ENCODE assay signal across 17 mouse cellular contexts in genomic region chr6:104939134-104939533, GRCm38 (mm10).
A peak's percentile ranks its signal among the peaks of the same experiment; 100 is the strongest.
DNase-seq lines count a peak whose midpoint lies in the region; ATAC-seq and TF ChIP-seq lines count a peak whose summit lies in the region.
"Had no signal": no experiment of that assay in that cellular context is flagged by ENCODE, and none has a peak within 500 bp of the region (broad histone marks: within the 10 kb centered on the region; RNA-seq: fewer than 3 reads in every experiment).

No protein-coding gene starts in this region.

- peak; percentile 26 for DNase-seq in hindbrain, postnatal 0 days (ENCODE audit: low spot score)
- DNase-seq in hindbrain, embryonic 14.5 days (ENCODE audit: low spot score): no peak
- DNase-seq in midbrain, embryonic 14.5 days: peak; percentile 44
- peak; percentile 52 for DNase-seq in brain, adult 2 months (ENCODE audit: low read depth, low spot score)
- no peak for DNase-seq in stomach, postnatal 0 days (ENCODE audit: low spot score)
- no peak for DNase-seq in right cerebral cortex, postnatal 25 days
- DNase-seq in thymus, postnatal 25 days: no peak
- DNase-seq: kidney, adult 18-20 months; lung, embryonic 14.5 days; thymus, adult 2 months had no signal

- no peaks in the 10 kb centered on the region for H3K4me1 ChIP-seq in hindbrain, postnatal 0 days (ENCODE audit: insufficient read depth, low read length)
- H3K4me1 ChIP-seq in hindbrain, embryonic 14.5 days (replicated peaks; ENCODE audit: control insufficient read depth, insufficient read depth, low read length): no peaks in the 10 kb centered on the region
- H3K4me1 ChIP-seq in midbrain, embryonic 14.5 days (ENCODE audit: control insufficient read depth, insufficient read depth, low read length): no peaks in the 10 kb centered on the region
- no peaks in the 10 kb centered on the region for H3K4me1 ChIP-seq in midbrain, embryonic 16.5 days (ENCODE audit: control insufficient read depth, insufficient read depth, low read length)
- H3K4me1 ChIP-seq in stomach, postnatal 0 days (replicated peaks; ENCODE audit: control insufficient read depth, insufficient read depth): no peaks in the 10 kb centered on the region
- H3K4me1 ChIP-seq: embryonic facial prominence, embryonic 13.5 days; forebrain, embryonic 12.5 days; hindbrain, embryonic 10.5 days; limb, embryonic 13.5 days had no signal

- no peaks in the 10 kb centered on the region for H3K9me3 ChIP-seq in hindbrain, postnatal 0 days (ENCODE audit: low read length)
- H3K9me3 ChIP-seq in hindbrain, embryonic 14.5 days (ENCODE audit: control insufficient read depth, low read length): no peaks in the 10 kb centered on the region
- no peaks in the 10 kb centered on the region for H3K9me3 ChIP-seq in midbrain, embryonic 14.5 days (ENCODE audit: control insufficient read depth, low read length)
- no peaks in the 10 kb centered on the region for H3K9me3 ChIP-seq in midbrain, embryonic 16.5 days (replicated peaks; ENCODE audit: control insufficient read depth, low read length, poor library complexity, severe bottlenecking)
- no peaks in the 10 kb centered on the region for H3K9me3 ChIP-seq in stomach, postnatal 0 days (ENCODE audit: control insufficient read depth, low read length)
- H3K9me3 ChIP-seq: embryonic facial prominence, embryonic 13.5 days; forebrain, embryonic 12.5 days; hindbrain, embryonic 10.5 days; limb, embryonic 13.5 days had no signal

- TF ChIP-seq CTCF in hindbrain, postnatal 0 days (IDR thresholded peaks at IDR 0.05; ENCODE audit: low read depth): peak; percentile 52
- peak; percentile 35 for TF ChIP-seq CTCF in stomach, postnatal 0 days (IDR thresholded peaks at IDR 0.05; ENCODE audit: low read depth)

- H3K4me3 ChIP-seq in hindbrain, postnatal 0 days (ENCODE audit: low read length): no peak overlapping the region
- H3K4me3 ChIP-seq in hindbrain, embryonic 14.5 days (replicated peaks; ENCODE audit: low read length): no peak overlapping the region
- no peak overlapping the region for H3K4me3 ChIP-seq in midbrain, embryonic 14.5 days (replicated peaks; ENCODE audit: low read depth, low read length)
- H3K4me3 ChIP-seq in midbrain, embryonic 16.5 days (ENCODE audit: low read depth, low read length): no peak overlapping the region
- no peak overlapping the region for H3K4me3 ChIP-seq in stomach, postnatal 0 days (ENCODE audit: low read depth, low read length)
- H3K4me3 ChIP-seq: embryonic facial prominence, embryonic 13.5 days; forebrain, embryonic 12.5 days; hindbrain, embryonic 10.5 days; limb, embryonic 13.5 days had no signal

- WGBS in hindbrain, postnatal 0 days: 100% methylated on average over 1 of the region's 1 CpGs
- 100% methylated on average over 1 of the region's 1 CpGs for WGBS in hindbrain, embryonic 14.5 days
- WGBS in midbrain, embryonic 14.5 days: 91% methylated on average over 1 of the region's 1 CpGs
- WGBS in midbrain, embryonic 16.5 days: 71% methylated on average over 1 of the region's 1 CpGs
- WGBS in stomach, postnatal 0 days: 90% methylated on average over 1 of the region's 1 CpGs

- no peak overlapping the region for H3K27ac ChIP-seq in hindbrain, postnatal 0 days
- H3K27ac ChIP-seq in hindbrain, embryonic 14.5 days: no peak overlapping the region
- H3K27ac ChIP-seq in midbrain, embryonic 14.5 days (replicated peaks; ENCODE audit: low read depth, low read length): no peak overlapping the region
- H3K27ac ChIP-seq in midbrain, embryonic 16.5 days (ENCODE audit: low read length): no peak overlapping the region
- no peak overlapping the region for H3K27ac ChIP-seq in stomach, postnatal 0 days (replicated peaks)
- H3K27ac ChIP-seq: embryonic facial prominence, embryonic 13.5 days; forebrain, embryonic 12.5 days; hindbrain, embryonic 10.5 days; limb, embryonic 13.5 days; macrophage had no signal

- no peak overlapping the region for H3K9ac ChIP-seq in hindbrain, postnatal 0 days (replicated peaks; ENCODE audit: low read length)
- no peak overlapping the region for H3K9ac ChIP-seq in hindbrain, embryonic 14.5 days
- no peak overlapping the region for H3K9ac ChIP-seq in midbrain, embryonic 14.5 days (replicated peaks; ENCODE audit: low read length)
- H3K9ac ChIP-seq in midbrain, embryonic 16.5 days (ENCODE audit: low read depth, low read length): no peak overlapping the region
- no peak overlapping the region for H3K9ac ChIP-seq in stomach, postnatal 0 days (ENCODE audit: low read length)
- H3K9ac ChIP-seq: embryonic facial prominence, embryonic 13.5 days; forebrain, embryonic 12.5 days; limb, embryonic 13.5 days; lung, embryonic 14.5 days had no signal

- H3K27me3 ChIP-seq in hindbrain, postnatal 0 days (ENCODE audit: insufficient read depth, low read length): no peaks in the 10 kb centered on the region
- no peaks in the 10 kb centered on the region for H3K27me3 ChIP-seq in hindbrain, embryonic 14.5 days (ENCODE audit: control insufficient read depth, insufficient read depth, low read length)
- no peaks in the 10 kb centered on the region for H3K27me3 ChIP-seq in midbrain, embryonic 14.5 days (ENCODE audit: control insufficient read depth, insufficient read depth, low read length)
- no peaks in the 10 kb centered on the region for H3K27me3 ChIP-seq in midbrain, embryonic 16.5 days (ENCODE audit: control insufficient read depth, insufficient read depth, low read depth, low read length)
- H3K27me3 ChIP-seq in stomach, postnatal 0 days (ENCODE audit: control insufficient read depth, insufficient read depth, low read length): no peaks in the 10 kb centered on the region
- H3K27me3 ChIP-seq: embryonic facial prominence, embryonic 13.5 days; forebrain, embryonic 12.5 days; limb, embryonic 13.5 days; Patski had no signal

- no peak overlapping the region for H3K4me2 ChIP-seq in hindbrain, postnatal 0 days (ENCODE audit: low read depth, low read length)
- H3K4me2 ChIP-seq in hindbrain, embryonic 14.5 days (replicated peaks): no peak overlapping the region
- H3K4me2 ChIP-seq in midbrain, embryonic 14.5 days (ENCODE audit: low read length): no peak overlapping the region
- H3K4me2 ChIP-seq in midbrain, embryonic 16.5 days (ENCODE audit: low read length): no peak overlapping the region
- no peak overlapping the region for H3K4me2 ChIP-seq in stomach, postnatal 0 days (replicated peaks; ENCODE audit: low read depth)
- H3K4me2 ChIP-seq: embryonic facial prominence, embryonic 13.5 days; forebrain, embryonic 12.5 days; limb, embryonic 13.5 days; lung, embryonic 14.5 days had no signal

- no peak for TF ChIP-seq EP300 in stomach, postnatal 0 days (optimal IDR thresholded peaks at IDR 0.05)

- no peaks in the 10 kb centered on the region for H3K36me3 ChIP-seq in hindbrain, postnatal 0 days (ENCODE audit: insufficient read depth, low read length)
- H3K36me3 ChIP-seq in hindbrain, embryonic 14.5 days (replicated peaks; ENCODE audit: control insufficient read depth, insufficient read depth): no peaks in the 10 kb centered on the region
- H3K36me3 ChIP-seq in midbrain, embryonic 14.5 days (ENCODE audit: control insufficient read depth, insufficient read depth, low read length): no peaks in the 10 kb centered on the region
- no peaks in the 10 kb centered on the region for H3K36me3 ChIP-seq in midbrain, embryonic 16.5 days (ENCODE audit: control insufficient read depth, insufficient read depth, low read length)
- H3K36me3 ChIP-seq in stomach, postnatal 0 days (ENCODE audit: control insufficient read depth, insufficient read depth, low read length): no peaks in the 10 kb centered on the region
- H3K36me3 ChIP-seq: embryonic facial prominence, embryonic 13.5 days; forebrain, embryonic 12.5 days; hindbrain, embryonic 10.5 days; limb, embryonic 13.5 days had no signal

- no peak for ATAC-seq in hindbrain, postnatal 0 days
- ATAC-seq in hindbrain, embryonic 14.5 days (ENCODE audit: low FRiP score): no peak
- ATAC-seq in midbrain, embryonic 14.5 days (ENCODE audit: low FRiP score, low TSS enrichment): no peak
- no peak for ATAC-seq in midbrain, embryonic 16.5 days
- ATAC-seq in stomach, postnatal 0 days (ENCODE audit: low FRiP score, low TSS enrichment): no peak
- ATAC-seq: Patski had no signal

Comparison
In these comparisons a context has a peak if more than half of its experiments do, and no peak if none do; other contexts are left out.
1. DNase-seq: peak in hindbrain, postnatal 0 days (single experiment), midbrain, embryonic 14.5 days (single experiment) and brain, adult 2 months (single experiment); none in hindbrain, embryonic 14.5 days (single experiment), stomach, postnatal 0 days (single experiment), right cerebral cortex, postnatal 25 days (single experiment) and thymus, postnatal 25 days (single experiment).